Mouse (Mus musculus): Measurements from ENCODE around the gene Gdpgp1. TPM values are rescaled to one million over a fixed set of nuclear protein-coding genes. Genes with fewer than 3 reads are reported as not detected.
A peak's percentile ranks its signal among the peaks of the same experiment; 100 is the strongest.

Gene Gdpgp1
- polyA plus RNA-seq, 1 experiment from 2014 or later, result 3.8 TPM

- ATAC-seq (ENCODE audit: low FRiP score) (no peak), DNase-seq (ENCODE audit: low spot score, missing footprints) (peak; percentile 77)
- Histone ChIP-seq H3K27ac (ENCODE audit: low read depth, low read length) (no peak overlapping the region), H3K27me3 (ENCODE audit: control insufficient read depth, insufficient read depth, low read length) (no peaks in the 10 kb centered on the region), H3K9ac (ENCODE audit: low read length) (no peak overlapping the region), H3K4me3 (ENCODE audit: low read depth, low read length) (no peak overlapping the region), H3K9me3 (ENCODE audit: control insufficient read depth, low read length) (no peaks in the 10 kb centered on the region), H3K4me1 (ENCODE audit: control insufficient read depth, insufficient read depth, low read length) (no peaks in the 10 kb centered on the region), H3K36me3 (ENCODE audit: control insufficient read depth, insufficient read depth, low read length) (peaks cover 8% of the 10 kb centered on the region), H3K4me2 (no peak overlapping the region)
- whole genome bisulfite sequencing, result 80% methylated on average over 10 of the region's 10 CpGs
Measured at GRCm38 (mm10) chr7:80287736-80288135, 55.1 kb downstream of the Gdpgp1 start.

Other genes with a start within 250 kb of the Gdpgp1 start
- gene Zfp710, start 208.1 kb upstream of the Gdpgp1 start, polyA plus RNA-seq (2014; fragmentation: Nextera tagmentation; extraction: Ambion mirVana), result 25.6 and 31.3 TPM in 2 replicates
- gene Idh2, start 117.5 kb upstream of the Gdpgp1 start, polyA plus RNA-seq (2014; fragmentation: Nextera tagmentation; extraction: Ambion mirVana), result 349 and 357 TPM in 2 replicates
- gene Sema4b, start 46.0 kb upstream of the Gdpgp1 start, polyA plus RNA-seq (2014; fragmentation: Nextera tagmentation; extraction: Ambion mirVana), result 9.6 and 10.5 TPM in 2 replicates
- gene Cib1, start 52 bp upstream of the Gdpgp1 start, polyA plus RNA-seq (2014; fragmentation: Nextera tagmentation; extraction: Ambion mirVana), result 49.8 and 55.0 TPM in 2 replicates
- 0.53 and 0.91 TPM in 2 replicates for gene Ttll13, start 13.5 kb downstream of the Gdpgp1 start, polyA plus RNA-seq (2014; fragmentation: Nextera tagmentation; extraction: Ambion mirVana)
- 53.1 and 53.2 TPM in 2 replicates for gene Ngrn, start 28.4 kb downstream of the Gdpgp1 start, polyA plus RNA-seq (2014; fragmentation: Nextera tagmentation; extraction: Ambion mirVana)
- 12.6 and 14.3 TPM in 2 replicates for gene Vps33b, start 36.8 kb downstream of the Gdpgp1 start, polyA plus RNA-seq (2014; fragmentation: Nextera tagmentation; extraction: Ambion mirVana)
- 231 and 232 TPM in 2 replicates for gene Prc1, start 61.6 kb downstream of the Gdpgp1 start, polyA plus RNA-seq (2014; fragmentation: Nextera tagmentation; extraction: Ambion mirVana)
- 10.1 and 10.9 TPM in 2 replicates for gene Rccd1, start 91.6 kb downstream of the Gdpgp1 start, polyA plus RNA-seq (2014; fragmentation: Nextera tagmentation; extraction: Ambion mirVana)
- gene Unc45a, start 108.1 kb downstream of the Gdpgp1 start, polyA plus RNA-seq (2014; fragmentation: Nextera tagmentation; extraction: Ambion mirVana), result 28.8 and 30.4 TPM in 2 replicates
- 25.6 and 26.9 TPM in 2 replicates for gene Hddc3, start 110.2 kb downstream of the Gdpgp1 start, polyA plus RNA-seq (2014; fragmentation: Nextera tagmentation; extraction: Ambion mirVana)
- gene Man2a2, start 138.5 kb downstream of the Gdpgp1 start, polyA plus RNA-seq (2014; fragmentation: Nextera tagmentation; extraction: Ambion mirVana), result 5.8 and 6.9 TPM in 2 replicates
- gene Fes, start 155.1 kb downstream of the Gdpgp1 start, polyA plus RNA-seq (2014; fragmentation: Nextera tagmentation; extraction: Ambion mirVana), result 7.3 and 7.6 TPM in 2 replicates
- 2.7 TPM in 2 replicates for gene Furin, start 172.6 kb downstream of the Gdpgp1 start, polyA plus RNA-seq (2014; fragmentation: Nextera tagmentation; extraction: Ambion mirVana)

Measured in midbrain, embryonic 11.5 days (tissue).